Mouse (Mus musculus) neutrophil, adult 5-6 weeks (primary cell): ENCODE measurements around the gene Pde6h. TPM values are rescaled to one million over a fixed set of nuclear protein-coding genes. Genes with fewer than 3 reads are reported as not detected.

Experiments
- ATAC-seq: fragments of 151-379, 151-347 bp; 2 replicates; pipeline ENCODE4 v1.8.0; 2017; ENCODE audit warnings: mild to moderate bottlenecking, moderate TSS enrichment; ENCODE audit not compliant: insufficient number of reproducible peaks, poor library complexity, low FRiP score, severe bottlenecking; ENCODE audit errors: extremely low read depth
- total RNA-seq: library from RNA; stranded (forward); fragments of 200-1000 nt; gene quantifications from 2 replicates; pipeline ENCODE4 v1.2.3, GENCODE M21; 2017

The Pde6h gene
- total RNA-seq, 1 experiment from 2014 or later, result 0.35 TPM

DNA sequence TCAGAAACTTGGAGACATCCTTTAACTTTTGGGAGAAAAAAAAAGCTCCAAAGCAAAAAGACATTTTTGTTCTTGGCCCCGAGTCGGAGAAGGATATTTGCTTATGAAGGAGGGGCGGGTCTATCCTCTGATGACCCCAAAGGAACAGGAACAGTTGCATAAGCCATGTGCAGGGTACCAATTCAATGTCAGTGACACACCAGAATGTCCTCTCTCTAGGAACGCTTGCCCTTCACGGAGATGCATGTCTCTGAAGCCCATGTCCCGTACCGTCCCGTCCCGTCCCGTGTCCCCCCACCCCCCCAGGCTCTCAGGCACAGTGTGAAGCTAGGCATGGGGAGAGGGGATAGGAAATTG, 16.7 kb upstream of the Pde6h start:
- no peak for ATAC-seq

GRCm38 (mm10) chr6:136910247-136910890, 13.3 kb upstream of the Pde6h start:
- no peak for ATAC-seq

- ATAC-seq, result no peak
These were observed 10.8 kb upstream of the Pde6h start for GRCm38 (mm10) chr6:136912751-136913265.

DNA sequence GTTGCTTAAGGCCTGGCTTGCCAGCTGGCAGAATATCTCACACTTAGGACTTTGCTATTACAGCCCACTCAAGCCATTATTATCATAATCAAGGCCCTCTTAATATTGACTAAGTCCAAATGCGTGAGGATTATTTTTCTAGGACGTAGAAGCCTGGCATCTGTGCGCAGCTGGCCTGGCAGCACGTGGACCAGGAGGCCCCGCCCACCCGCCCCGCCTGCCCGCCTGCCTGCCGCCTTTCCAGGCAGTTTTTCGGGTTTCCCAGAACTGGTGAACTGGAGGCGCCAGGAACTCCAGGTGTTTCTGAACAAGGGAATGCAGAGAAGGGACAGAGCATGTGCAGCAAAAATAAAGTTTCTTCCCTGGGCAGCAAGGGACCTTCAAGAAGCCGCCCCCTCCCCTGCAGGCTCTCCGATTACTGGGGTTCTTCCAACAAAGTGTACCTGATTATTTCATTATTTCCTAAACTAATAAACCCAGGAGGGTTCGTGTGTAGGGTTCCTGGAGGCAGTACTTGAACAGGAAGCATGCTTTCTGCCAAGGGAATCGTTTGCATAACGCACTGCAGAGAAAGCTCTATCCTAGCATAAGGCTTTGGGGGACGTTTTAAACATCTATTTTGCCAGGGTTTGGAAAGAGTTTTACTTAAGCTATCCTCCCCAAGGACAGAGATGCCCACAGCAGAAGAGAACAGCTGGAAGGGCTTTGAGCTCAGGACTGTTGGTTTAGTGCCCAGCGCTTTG, 10.1 kb upstream of the Pde6h start:
- no peak for ATAC-seq

GRCm38 (mm10) chr6:136914234-136914633, 9.4 kb upstream of the Pde6h start:
- no peak for ATAC-seq

DNA sequence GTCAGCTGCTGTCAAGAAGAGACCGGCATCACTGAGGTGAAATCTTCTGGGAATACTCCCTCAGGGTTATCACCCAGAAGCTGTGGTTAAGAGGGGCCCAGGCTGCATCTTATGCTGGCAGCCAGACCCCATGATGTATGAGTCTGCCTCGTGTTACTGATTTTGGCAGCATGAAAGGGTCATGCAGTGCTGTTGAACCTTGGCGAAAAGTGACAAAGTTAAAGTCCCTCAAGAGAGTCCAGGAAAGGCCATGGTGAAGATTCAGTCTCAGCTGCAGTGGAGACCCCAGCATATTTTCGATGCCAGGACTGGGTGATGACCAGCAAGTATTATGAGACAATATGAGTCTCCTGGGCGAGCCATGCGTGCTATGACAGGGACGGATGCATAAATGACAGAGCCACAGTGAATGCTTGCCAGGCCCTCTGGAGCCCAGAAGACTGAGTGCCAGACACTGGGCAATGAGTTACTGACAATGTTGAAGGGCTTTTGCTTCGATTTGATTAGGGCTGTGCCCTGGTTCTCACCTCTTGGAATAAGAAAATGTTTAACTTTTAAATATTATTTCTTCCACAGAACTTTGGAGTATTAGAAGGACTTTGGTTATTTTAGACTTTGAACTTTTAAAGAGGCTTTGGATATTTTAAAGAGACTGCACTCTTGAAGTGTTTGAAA, 7.8 kb upstream of the Pde6h start:
- ATAC-seq, result no peak; the same call in 1 of the 2 replicates

DNA sequence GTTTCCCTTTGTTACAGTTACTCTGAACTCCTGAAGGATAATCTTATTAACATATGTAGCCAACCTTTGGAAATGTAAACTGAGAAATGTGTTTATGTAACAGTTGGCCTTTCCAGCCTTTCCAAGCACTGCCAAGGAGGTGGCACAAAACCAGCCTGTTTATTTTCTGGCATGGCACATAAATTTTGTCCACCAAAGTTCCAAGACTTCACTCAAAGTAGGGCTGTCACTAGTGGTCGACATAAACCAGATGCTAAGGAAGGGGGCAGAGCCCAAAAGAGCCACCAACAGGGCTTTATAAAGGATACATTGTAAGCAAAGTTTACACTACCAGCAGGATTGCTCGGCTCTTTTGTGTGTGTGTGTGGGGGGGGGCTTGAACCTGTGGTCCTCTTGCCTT, 5.7 kb upstream of the Pde6h start:
- ATAC-seq, result no peak

DNA sequence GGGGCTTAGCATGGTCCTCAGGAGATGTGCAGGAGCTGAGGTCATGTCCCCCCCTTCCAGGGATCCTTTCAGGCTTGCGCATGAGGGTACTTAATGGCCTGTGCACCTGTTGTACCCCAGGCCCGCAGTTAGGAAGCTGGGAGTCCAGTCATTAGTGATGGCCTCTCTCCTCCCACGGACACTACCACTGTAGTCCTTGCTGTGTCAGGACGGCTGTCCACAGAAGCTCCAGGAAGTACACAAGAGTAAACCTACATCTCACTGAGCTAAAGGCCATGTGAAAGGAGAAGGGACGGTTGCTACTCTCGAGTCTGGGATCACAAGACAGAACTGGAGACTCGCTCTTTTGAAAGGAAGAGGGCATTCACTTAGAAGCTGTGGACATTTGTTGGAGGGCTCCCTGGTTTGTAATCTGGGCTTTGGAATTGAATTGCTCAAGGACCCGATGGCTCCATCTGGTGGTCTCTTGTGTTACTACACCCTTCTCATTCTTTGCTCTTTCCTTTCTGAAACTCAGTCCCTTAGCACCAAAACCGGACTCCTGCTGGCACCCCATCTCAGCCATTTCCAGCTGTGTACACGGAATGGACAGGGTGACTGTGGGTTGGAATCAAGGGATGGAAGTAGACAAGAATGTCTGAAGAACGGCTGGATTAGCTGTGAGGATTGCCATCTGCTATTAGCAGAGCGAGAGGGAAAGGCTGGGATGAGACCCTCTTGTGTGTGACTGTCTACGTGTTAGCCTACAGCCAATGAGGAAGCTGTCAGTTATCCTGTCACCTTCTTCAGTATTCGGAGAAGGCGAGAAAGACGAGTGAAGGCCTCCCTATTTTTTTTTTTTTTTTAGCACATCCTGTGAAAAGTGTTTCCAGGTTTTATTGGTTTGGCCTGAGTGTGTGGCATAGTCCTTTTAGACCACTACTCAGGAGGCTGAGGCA, 3.0 kb upstream of the Pde6h start:
- peak; percentile 71 for ATAC-seq

DNA sequence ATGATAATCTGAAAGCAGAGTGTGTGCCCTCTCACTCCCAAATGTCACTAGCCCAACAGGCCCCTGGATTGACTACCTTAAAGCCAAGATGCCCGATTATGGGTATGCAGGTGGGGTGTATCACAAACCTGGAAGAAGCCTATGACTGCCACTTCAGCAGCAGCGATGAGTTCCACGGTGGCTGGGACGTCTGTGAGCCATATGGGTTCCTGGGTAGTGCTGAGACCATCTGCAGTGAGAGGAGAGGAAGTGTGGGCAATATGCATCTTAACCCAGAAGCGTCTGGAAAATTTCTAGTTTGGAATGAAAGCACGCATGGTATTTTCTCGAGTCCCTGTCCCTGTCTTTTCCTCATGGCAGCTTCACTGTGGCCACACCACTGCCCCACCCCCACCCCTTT, 2.0 kb upstream of the Pde6h start:
- no peak for ATAC-seq

- ATAC-seq, result no peak
These were observed 1.6 kb upstream of the Pde6h start, which contains the start of gene Erp27 for GRCm38 (mm10) chr6:136922080-136922479. TSS of gene Erp27 (minus strand) at chr6:136922180.

DNA sequence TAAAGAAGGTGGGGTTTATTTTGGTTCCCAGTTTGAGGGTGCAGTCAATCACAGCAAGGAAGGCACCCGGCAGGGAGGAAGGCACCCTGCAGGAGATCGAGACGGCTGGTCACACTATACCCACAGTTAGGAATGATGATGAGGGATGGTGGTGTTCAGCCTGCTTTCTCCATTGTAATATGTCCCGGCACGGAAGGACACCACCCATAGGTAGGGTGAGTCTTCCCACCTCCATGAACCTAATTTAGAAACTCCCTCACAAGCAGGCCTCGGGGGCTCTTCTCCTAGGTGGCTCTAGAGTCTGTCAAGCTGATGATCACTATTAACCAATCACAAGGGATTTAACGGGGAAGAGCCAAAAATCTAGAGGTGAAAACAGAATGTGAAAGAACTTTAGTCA, 761 bp upstream of the Pde6h start:
- ATAC-seq, result no peak

- ATAC-seq, result no peak
These were observed 1.4 kb downstream of the Pde6h start for GRCm38 (mm10) chr6:136925049-136925448.

DNA sequence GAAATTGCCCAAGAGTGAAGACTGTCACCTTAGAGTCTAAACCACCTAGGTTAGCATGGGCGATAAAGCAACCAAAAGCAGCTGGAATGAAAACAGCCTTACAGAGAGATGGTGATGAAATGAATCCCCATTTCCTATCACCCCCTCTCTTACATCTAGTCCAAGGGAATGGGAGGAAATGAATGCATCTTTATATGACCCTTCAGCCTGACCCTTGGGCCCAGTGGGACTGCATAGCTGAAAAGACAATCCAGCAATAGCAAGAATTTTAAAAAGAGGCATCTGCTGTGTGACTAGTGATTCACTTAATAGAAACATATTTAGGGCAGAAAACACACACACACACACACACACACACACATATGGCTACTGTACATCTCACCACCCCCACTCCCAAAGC, 4.0 kb downstream of the Pde6h start:
- ATAC-seq, result no peak

DNA sequence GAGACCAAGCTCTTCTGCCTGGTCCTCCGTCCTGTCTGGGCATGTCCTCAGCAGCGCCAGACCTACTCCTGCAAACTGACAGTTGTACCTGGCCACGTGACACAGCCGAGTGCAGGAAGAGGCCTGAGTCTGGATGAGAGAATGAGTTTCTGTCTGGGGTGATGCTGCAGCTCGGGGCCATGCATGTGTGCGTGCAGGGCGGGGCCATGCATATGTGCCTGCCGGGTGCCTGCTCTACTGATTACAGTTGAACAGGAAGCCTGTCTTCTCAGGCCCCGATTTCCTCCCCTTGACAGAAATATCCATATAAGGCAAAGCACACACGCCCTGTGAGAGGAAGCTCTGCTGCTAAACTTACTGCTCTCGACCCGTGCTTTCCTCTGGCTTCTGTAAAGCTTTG, 7.0 kb downstream of the Pde6h start:
- ATAC-seq, result peak; percentile 98

GRCm38 (mm10) chr6:136931246-136931645, 7.6 kb downstream of the Pde6h start:
- no peak for ATAC-seq

DNA sequence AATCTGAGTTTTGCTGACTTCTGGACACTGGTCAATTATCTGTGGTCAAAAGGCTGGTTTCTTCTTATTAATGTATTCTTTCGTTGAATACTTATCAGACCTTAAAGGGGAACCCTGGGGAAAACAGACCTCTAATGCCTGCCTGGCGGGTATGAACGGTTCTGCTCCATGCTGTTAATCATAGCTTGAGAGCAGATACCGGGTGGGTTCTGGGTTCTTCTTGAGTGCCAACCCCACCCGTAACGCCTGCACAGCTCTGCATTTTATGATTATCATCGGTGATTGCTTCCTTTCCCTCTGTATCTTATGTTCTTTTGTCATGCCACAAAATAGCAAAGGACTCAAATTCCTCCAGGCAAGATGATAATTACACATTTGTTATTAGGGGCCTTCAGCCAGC, 10.4 kb downstream of the Pde6h start:
- ATAC-seq, result no peak

- no peak for ATAC-seq
These were observed 11.6 kb downstream of the Pde6h start for GRCm38 (mm10) chr6:136935233-136935632.

GRCm38 (mm10) chr6:136936361-136936760, 12.7 kb downstream of the Pde6h start:
- ATAC-seq, result no peak

- no peak for ATAC-seq
These were observed 13.5 kb downstream of the Pde6h start for GRCm38 (mm10) chr6:136937117-136937516.
